ENCODE assay signal across 21 mouse cellular contexts in the genomic region with DNA sequence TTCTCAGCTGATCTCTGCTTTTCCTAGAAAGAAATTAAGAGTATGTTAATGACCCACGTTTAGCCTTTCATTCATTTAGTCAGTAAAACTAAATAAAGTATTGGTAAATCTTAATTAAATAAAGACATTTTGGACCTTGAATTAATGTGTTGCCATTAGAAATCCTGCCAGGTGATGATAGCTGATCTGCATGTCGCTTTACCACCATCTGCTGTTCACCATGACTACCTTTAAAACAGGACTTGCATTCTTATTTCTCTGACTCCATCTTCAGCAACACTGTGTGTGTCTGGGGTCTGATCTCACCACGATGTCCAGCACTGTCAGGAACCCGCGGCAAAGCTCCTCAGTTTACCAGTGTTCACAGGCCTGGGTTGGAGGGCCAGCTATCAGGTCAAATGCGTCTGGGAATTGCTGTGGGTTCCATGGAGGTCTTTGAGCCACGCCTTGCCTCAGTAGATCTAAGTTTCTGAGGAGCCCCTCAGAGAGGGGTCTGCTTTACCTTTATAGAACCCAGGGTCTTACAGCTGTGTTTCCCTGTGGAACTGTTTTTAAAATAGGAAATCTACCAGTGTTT. TPM values are rescaled to one million over a fixed set of nuclear protein-coding genes. Genes with fewer than 3 reads are reported as not detected.
A peak's percentile ranks its signal among the peaks of the same experiment; 100 is the strongest.
DNase-seq lines count a peak whose midpoint lies in the region; ATAC-seq and TF ChIP-seq lines count a peak whose summit lies in the region.
"Had no signal": no experiment of that assay in that cellular context is flagged by ENCODE, and none has a peak within 500 bp of the region (broad histone marks: within the 10 kb centered on the region; RNA-seq: fewer than 3 reads in every experiment).

No protein-coding gene starts in this region.

- H3K9me3 ChIP-seq in heart, embryonic 10.5 days = no peaks in the 10 kb centered on the region
- H3K9me3 ChIP-seq in heart, embryonic 11.5 days (replicated peaks; ENCODE audit: control insufficient read depth, low read length) = no peaks in the 10 kb centered on the region
- H3K9me3 ChIP-seq in midbrain, embryonic 12.5 days = no peaks in the 10 kb centered on the region
- no peaks in the 10 kb centered on the region for H3K9me3 ChIP-seq in midbrain, embryonic 15.5 days
- H3K9me3 ChIP-seq: embryonic facial prominence, embryonic 12.5 days; heart, embryonic 15.5 days; limb, embryonic 15.5 days; megakaryocyte, embryonic 14.5 days had no signal

- no peaks in the 10 kb centered on the region for H3K4me1 ChIP-seq in heart, embryonic 10.5 days
- H3K4me1 ChIP-seq in heart, embryonic 11.5 days (ENCODE audit: control insufficient read depth, insufficient read depth, low read length) = no peaks in the 10 kb centered on the region
- H3K4me1 ChIP-seq in midbrain, embryonic 12.5 days = no peaks in the 10 kb centered on the region; the same call in none of the 2 replicates
- H3K4me1 ChIP-seq in midbrain, embryonic 15.5 days = peaks cover 25% of the 10 kb centered on the region
- peaks cover 9% of the 10 kb centered on the region for H3K4me1 ChIP-seq in embryonic fibroblast, embryonic 13.5 days (ENCODE audit: control insufficient read depth, insufficient read depth, low read length)
- H3K4me1 ChIP-seq: embryonic facial prominence, embryonic 12.5 days; heart, embryonic 15.5 days; limb, embryonic 15.5 days; megakaryocyte, embryonic 14.5 days had no signal

- no peak overlapping the region for H3K27ac ChIP-seq in heart, embryonic 10.5 days
- no peak overlapping the region for H3K27ac ChIP-seq in heart, embryonic 11.5 days (ENCODE audit: low read depth, low read length)
- H3K27ac ChIP-seq in midbrain, embryonic 12.5 days (replicated peaks) = 0 out of 2 replicates have a peak overlapping the region, but pooled peaks have one; percentile 8
- H3K27ac ChIP-seq in midbrain, embryonic 15.5 days = no peak overlapping the region
- H3K27ac ChIP-seq in embryonic fibroblast, embryonic 13.5 days (ENCODE audit: insufficient read depth, low read length) = peak overlapping the region; percentile 45
- H3K27ac ChIP-seq: embryonic facial prominence, embryonic 12.5 days; heart, embryonic 15.5 days; limb, embryonic 15.5 days; stomach, postnatal 0 days had no signal

- TF ChIP-seq CTCF in embryonic fibroblast, embryonic 13.5 days (IDR thresholded peaks at IDR 0.05; ENCODE audit: borderline replicate concordance, insufficient read depth, low read length) = no peak

- no peak for TF ChIP-seq POLR2A in embryonic fibroblast, embryonic 13.5 days (IDR thresholded peaks at IDR 0.05; ENCODE audit: low read depth, low read length)

- no peak for ATAC-seq in heart, embryonic 11.5 days (replicated peaks; ENCODE audit: insufficient number of reproducible peaks, low FRiP score, low TSS enrichment)
- no peak for ATAC-seq in midbrain, embryonic 12.5 days (ENCODE audit: low FRiP score, low read depth)
- no peak for ATAC-seq in midbrain, embryonic 15.5 days (replicated peaks)
- ATAC-seq: CD4-positive, CD25-positive, alpha-beta regulatory T cell, adult 4 months; intestine, embryonic 16.5 days; liver, postnatal 0 days had no signal

- no peak overlapping the region for H3K4me2 ChIP-seq in heart, embryonic 11.5 days
- no peak overlapping the region for H3K4me2 ChIP-seq in midbrain, embryonic 12.5 days (replicated peaks)
- H3K4me2 ChIP-seq in midbrain, embryonic 15.5 days = no peak overlapping the region
- H3K4me2 ChIP-seq: embryonic facial prominence, embryonic 12.5 days; heart, embryonic 15.5 days; limb, embryonic 15.5 days had no signal

- WGBS in heart, embryonic 10.5 days = 72% methylated on average over 7 of the region's 7 CpGs
- WGBS in heart, embryonic 11.5 days (ENCODE audit: insufficient replicate concordance) = 74% methylated on average over 7 of the region's 7 CpGs
- 77% methylated on average over 7 of the region's 7 CpGs for WGBS in midbrain, embryonic 12.5 days
- WGBS in midbrain, embryonic 15.5 days = 74% methylated on average over 7 of the region's 7 CpGs

- DNase-seq in cerebellum, postnatal 10 days = peak; percentile 24 to 42
- no peak for DNase-seq in cerebellum, adult 11-12 months
- peak; percentile 66 for DNase-seq in heart, embryonic 10.5 days (ENCODE audit: low spot score)
- DNase-seq in spleen, postnatal 4 days (ENCODE audit: low spot score in 2 of 2) = no peak
- DNase-seq: cerebellum, adult 11 months; kidney, postnatal 10 days; liver, postnatal 0 days; lung, postnatal 14 days; thymus, postnatal 14 days had no signal

- H3K4me3 ChIP-seq in heart, embryonic 10.5 days = no peak overlapping the region
- no peak overlapping the region for H3K4me3 ChIP-seq in heart, embryonic 11.5 days (ENCODE audit: low read depth, low read length)
- no peak overlapping the region for H3K4me3 ChIP-seq in midbrain, embryonic 12.5 days
- no peak overlapping the region for H3K4me3 ChIP-seq in midbrain, embryonic 15.5 days
- H3K4me3 ChIP-seq in embryonic fibroblast, embryonic 13.5 days (ENCODE audit: insufficient read depth, low read length) = no peak overlapping the region
- H3K4me3 ChIP-seq: embryonic facial prominence, embryonic 12.5 days; heart, embryonic 15.5 days; limb, embryonic 15.5 days; megakaryocyte, embryonic 14.5 days had no signal

- no peaks in the 10 kb centered on the region for H3K27me3 ChIP-seq in heart, embryonic 10.5 days (ENCODE audit: insufficient read depth, poor library complexity, severe bottlenecking)
- H3K27me3 ChIP-seq in heart, embryonic 11.5 days (ENCODE audit: control insufficient read depth, insufficient read depth, low read length) = no peaks in the 10 kb centered on the region
- H3K27me3 ChIP-seq in midbrain, embryonic 12.5 days = no peaks in the 10 kb centered on the region
- no peaks in the 10 kb centered on the region for H3K27me3 ChIP-seq in midbrain, embryonic 15.5 days (replicated peaks)
- H3K27me3 ChIP-seq: embryonic facial prominence, embryonic 12.5 days; heart, embryonic 15.5 days; limb, embryonic 15.5 days; megakaryocyte, embryonic 14.5 days had no signal

- no peak overlapping the region for H3K9ac ChIP-seq in heart, embryonic 11.5 days (ENCODE audit: low read depth, low read length)
- no peak overlapping the region for H3K9ac ChIP-seq in midbrain, embryonic 12.5 days (replicated peaks)
- H3K9ac ChIP-seq in midbrain, embryonic 15.5 days = no peak overlapping the region
- H3K9ac ChIP-seq: embryonic facial prominence, embryonic 12.5 days; heart, embryonic 15.5 days; limb, embryonic 15.5 days; liver, postnatal 0 days had no signal

- H3K36me3 ChIP-seq in heart, embryonic 10.5 days = no peaks in the 10 kb centered on the region
- H3K36me3 ChIP-seq in heart, embryonic 11.5 days (ENCODE audit: control insufficient read depth, insufficient read depth, low read length) = no peaks in the 10 kb centered on the region
- no peaks in the 10 kb centered on the region for H3K36me3 ChIP-seq in midbrain, embryonic 12.5 days
- H3K36me3 ChIP-seq in midbrain, embryonic 15.5 days (replicated peaks) = no peaks in the 10 kb centered on the region
- H3K36me3 ChIP-seq: embryonic facial prominence, embryonic 12.5 days; heart, embryonic 15.5 days; limb, embryonic 15.5 days had no signal

RNA-seq across cellular contexts. Expression of gene Aste1, which starts 18.1 kb away (rescaled TPM):
- polyA plus RNA-seq in heart, embryonic 10.5 days (2016; fragmentation: Nextera tagmentation; extraction: Ambion mirVana) = 13.7 and 16.1 TPM in 2 replicates
- 14.6 and 19.3 TPM in 2 replicates for polyA plus RNA-seq in heart, embryonic 11.5 days (2014; fragmentation: Nextera tagmentation; extraction: Ambion mirVana)
- 15.2 and 16.4 TPM in 2 replicates for polyA plus RNA-seq in midbrain, embryonic 12.5 days (2016; fragmentation: Nextera tagmentation; extraction: Ambion mirVana)
- polyA plus RNA-seq in midbrain, embryonic 15.5 days (2015; fragmentation: Nextera tagmentation; extraction: Ambion mirVana) = 12.2 and 14.5 TPM in 2 replicates
- 12.6 and 15.9 TPM in 2 replicates for polyA plus RNA-seq in embryonic fibroblast, embryonic 13.5 days (2011; ENCODE audit: insufficient read length, low read depth, missing spikeins)

RNA-seq across cellular contexts. Expression of gene Nek11, which starts 18.3 kb away (rescaled TPM):
- polyA plus RNA-seq in heart, embryonic 10.5 days (2016; fragmentation: Nextera tagmentation; extraction: Ambion mirVana) = 0.14 and 0.27 TPM in 2 replicates
- polyA plus RNA-seq in heart, embryonic 11.5 days (2014; fragmentation: Nextera tagmentation; extraction: Ambion mirVana) = 0.30 TPM in 2 replicates
- polyA plus RNA-seq in midbrain, embryonic 12.5 days (2016; fragmentation: Nextera tagmentation; extraction: Ambion mirVana) = 1.2 and 1.9 TPM in 2 replicates
- 2.7 and 3.3 TPM in 2 replicates for polyA plus RNA-seq in midbrain, embryonic 15.5 days (2015; fragmentation: Nextera tagmentation; extraction: Ambion mirVana)
- 0.54 and 0.85 TPM in 2 replicates for polyA plus RNA-seq in embryonic fibroblast, embryonic 13.5 days (2011; ENCODE audit: insufficient read length, low read depth, missing spikeins)
- polyA plus RNA-seq: liver, postnatal 0 days; spleen, adult 2 months had no signal

Comparison
In these comparisons a context has a peak if more than half of its experiments do, and no peak if none do; other contexts are left out.
1. DNase-seq: peak in cerebellum, postnatal 10 days (2 of 2) and heart, embryonic 10.5 days (single experiment); none in cerebellum, adult 11-12 months (single experiment) and spleen, postnatal 4 days (0 of 2).
2. H3K27ac ChIP-seq: peak in midbrain, embryonic 12.5 days (single experiment) and embryonic fibroblast, embryonic 13.5 days (single experiment); none in heart, embryonic 10.5 days (single experiment), heart, embryonic 11.5 days (single experiment) and midbrain, embryonic 15.5 days (single experiment).